Mouse (Mus musculus) heart, adult 8-10 months (tissue): ENCODE data around the gene Gm20716. TPM values are rescaled to one million over a fixed set of nuclear protein-coding genes. Genes with fewer than 3 reads are reported as not detected.
"Not testable (repeated sequence)": the region's sequence is repeated elsewhere in the genome, so short reads cannot be mapped to it uniquely, and the experiment has no call there.

Source experiments
- DNase-seq: peaks from one replicate; pipeline ENCODE4 v3.0.0; 2022; ENCODE audit warnings: low spot score
- microRNA-seq: library from miRNA; unstranded; fragments of <30 nt; microRNA quantifications from one replicate; pipeline ENCODE4 v1.2.0, GENCODE M21; 2022
- total RNA-seq, 4 experiments: library from RNA; stranded (reverse); gene quantifications; 2 replicates each; pipeline ENCODE4 v1.2.4; 2022

Gm20716 gene
- total RNA-seq, 4 experiments from 2014 or later = 16.1 to 23.2 (median 19.1) TPM

DNA sequence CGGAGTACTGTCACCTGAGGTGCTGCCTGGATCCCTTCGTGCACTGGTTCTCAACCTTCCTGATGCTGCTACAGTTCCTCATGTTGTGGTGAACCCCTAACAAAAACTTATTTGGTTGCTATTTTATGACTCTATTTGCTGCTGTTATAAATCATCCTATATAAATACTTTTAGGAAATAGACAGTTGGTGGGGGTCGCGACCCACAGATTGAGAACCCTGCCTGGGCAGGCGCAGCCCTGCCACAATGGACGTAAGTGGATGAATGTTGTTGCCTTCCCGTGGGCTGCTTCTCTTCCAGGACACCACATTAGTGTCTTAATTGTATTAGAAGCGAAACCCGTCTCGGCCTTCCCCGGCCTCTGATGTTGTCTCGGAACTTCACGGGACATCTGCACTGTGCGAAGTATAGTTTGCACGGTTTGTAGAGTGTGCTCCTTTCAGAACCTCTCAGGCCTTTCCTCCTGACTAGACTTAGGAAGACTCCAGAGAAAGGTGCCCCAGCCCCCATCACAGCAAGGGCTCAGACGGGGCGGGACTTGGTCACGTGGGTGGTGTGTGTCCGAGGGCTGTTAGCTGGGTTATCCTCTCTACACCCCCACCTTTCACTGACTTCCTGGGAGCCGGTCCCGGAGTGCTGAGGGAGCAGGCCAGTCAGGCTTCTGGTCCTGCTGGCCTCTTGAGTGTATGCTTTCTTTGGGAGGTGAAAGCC is 63.3 kb downstream of the Gm20716 start:
- no peak for DNase-seq

DNA sequence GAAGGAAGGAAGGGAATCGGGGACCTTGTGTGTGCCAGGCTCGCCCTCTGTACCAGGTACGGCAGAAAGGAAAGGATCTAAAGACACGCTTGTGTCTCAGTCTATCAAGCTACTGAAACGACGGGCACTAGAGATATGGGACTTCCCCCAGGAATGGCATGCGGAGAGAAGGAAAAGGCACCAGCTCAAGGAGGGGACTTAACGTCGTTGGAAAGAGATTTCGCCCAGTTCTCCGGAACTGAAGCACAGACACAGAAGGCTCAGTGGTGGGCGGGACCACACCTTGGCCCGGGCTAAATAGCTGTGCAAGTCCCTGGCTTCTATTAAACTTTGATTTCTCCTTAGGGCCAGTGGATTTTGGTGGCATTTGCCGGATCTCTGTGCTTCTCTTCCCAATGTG is 68.2 kb downstream of the Gm20716 start:
- DNase-seq = no peak

DNA sequence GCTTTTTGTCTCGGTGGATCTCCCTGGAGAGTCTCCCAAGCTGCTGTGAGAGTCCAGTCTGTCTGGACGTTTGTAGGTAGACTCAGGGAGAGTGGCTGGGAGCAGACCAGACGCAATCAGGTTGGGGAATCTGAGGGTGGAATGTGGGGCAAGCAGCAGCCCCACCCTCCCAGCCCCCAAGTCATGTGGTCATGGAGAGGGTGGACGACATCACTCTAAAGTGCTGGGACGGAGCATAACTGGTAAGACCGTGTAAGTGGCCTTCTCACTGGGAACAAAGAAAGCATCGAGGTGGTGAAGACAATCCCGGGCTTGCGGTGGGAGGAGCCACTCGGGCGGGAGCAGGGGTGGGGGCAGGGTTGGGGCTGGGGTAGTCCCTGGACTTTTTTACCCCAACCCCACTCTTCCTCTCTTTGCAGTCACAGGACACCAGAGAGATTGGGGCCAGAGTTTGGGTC is 68.6 kb downstream of the Gm20716 start:
- no peak for DNase-seq

DNA sequence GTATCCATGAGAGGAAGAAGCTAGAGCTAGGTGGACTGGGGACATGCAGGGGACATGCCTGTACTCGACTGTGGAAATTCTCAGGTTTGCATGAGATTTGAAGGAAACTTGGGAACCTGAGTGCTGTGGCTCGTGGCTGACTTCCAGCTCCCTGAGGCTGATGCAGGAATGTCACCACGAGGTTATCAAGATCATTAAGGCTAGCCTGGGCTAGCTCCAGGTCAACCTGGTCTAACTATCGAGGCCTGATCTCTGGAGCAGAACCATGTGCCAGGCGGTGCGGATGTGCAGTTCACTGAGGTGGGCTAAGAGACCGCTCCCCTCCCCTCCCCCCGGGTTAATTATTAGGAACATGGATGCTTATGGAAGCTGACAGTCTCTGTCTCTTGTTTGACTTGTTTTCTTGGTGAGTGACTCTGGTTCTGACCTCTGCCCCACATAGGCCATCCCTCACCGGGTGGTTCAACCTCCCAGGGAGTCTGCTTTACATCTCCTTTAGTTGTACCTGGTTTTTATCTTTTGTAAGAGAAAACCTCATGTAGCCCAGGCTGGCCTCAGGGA is 69.7 kb downstream of the Gm20716 start:
- DNase-seq = no peak

DNA sequence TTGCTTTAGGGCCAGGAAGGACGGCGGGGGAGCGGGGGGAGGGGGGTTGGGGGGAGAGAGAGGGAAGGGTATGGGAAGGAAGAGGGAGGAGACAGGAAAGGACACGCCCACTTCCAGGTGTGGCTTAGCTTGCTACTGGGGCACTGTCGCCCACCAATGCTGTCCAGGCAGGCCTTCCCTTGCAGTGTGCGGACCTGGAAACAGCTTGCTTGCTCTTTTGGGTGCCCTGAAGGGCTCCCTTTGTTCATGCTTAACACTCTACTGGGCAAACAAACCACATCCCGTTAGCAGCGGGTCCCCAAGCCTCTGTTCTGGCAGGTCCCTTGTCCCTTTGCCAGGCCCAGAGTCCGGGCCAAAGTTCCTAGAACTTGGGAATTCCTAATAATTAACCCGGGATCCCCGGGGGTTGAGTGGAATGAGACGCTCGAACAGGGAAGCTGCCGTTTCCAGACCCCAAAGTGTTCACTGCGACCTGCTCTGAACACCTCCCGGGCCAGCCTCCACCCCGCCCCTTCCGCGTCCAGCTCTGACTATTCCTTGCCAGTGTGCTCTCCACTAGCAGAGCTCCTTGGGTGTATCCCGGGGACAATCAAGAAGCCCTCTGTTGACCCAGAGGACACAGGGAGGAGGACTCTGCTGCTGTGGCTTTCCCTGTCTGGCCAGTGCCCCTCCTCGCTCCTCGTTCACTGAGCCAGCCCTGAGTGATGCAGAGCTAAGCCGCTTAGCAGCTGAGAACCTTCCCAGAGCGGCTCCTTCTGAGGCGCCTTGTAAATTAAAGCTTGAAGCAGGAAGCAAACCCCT is 71.1 kb downstream of the Gm20716 start:
- no peak for DNase-seq

DNA sequence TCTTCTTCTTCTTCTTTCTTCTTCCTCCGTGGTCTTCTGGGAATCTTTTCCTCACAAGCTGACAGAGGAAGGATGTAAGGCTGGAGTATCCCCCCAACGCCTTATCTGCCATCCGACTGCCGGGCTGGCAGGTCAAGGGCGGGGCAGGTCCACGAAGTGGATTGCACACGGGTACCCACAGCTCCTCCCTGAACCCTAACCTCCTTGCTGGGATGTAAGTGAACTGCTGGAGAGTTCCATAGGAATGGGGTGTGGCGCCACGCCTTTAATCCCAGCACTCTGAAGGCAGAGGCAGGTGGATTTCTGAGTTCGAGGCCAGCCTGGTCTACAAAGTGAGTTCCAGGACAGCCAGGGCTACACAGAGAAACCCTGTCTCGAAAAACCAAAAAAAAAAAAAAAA is 72.2 kb downstream of the Gm20716 start:
- DNase-seq = not testable (repeated sequence)

DNA sequence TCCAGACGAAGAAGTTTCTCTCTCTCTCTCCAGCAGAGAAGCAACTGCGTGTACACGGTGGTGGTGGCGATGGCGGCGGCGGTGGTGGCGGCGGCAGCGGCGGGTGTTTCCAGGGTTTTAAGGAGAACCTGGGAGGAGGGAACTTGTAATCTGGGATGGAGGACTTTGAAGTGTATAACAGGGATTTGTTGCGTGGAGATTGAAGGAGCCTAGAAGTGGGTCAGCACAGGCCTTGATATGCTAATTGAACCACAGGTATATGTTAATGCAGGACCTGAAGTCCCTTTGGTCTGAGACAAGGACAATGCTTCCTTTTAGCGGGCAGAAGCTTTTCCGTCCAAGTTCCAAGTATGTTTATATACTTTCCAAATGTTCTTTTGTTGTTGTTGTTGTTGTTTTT is 73.8 kb downstream of the Gm20716 start:
- DNase-seq = no peak

DNA sequence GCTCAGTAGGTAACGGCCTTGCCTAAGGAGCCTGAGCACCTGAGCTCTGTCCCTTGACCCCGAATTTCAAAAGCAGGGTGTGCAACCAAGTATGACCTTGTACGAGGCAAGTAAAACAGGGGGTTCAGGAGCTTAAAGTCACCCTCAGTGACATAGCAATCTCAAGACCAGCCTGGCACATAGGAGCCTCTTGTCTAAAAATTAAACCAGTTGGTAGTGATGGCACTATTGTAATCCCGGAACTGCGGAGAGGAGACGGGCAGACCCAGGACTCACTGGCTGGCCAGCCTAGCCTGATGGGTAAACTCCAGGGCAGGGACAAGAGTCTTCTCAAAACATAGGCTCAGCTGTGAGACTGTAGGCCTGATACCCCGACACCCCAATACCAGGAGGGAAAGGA is 74.5 kb downstream of the Gm20716 start:
- DNase-seq = no peak

DNA sequence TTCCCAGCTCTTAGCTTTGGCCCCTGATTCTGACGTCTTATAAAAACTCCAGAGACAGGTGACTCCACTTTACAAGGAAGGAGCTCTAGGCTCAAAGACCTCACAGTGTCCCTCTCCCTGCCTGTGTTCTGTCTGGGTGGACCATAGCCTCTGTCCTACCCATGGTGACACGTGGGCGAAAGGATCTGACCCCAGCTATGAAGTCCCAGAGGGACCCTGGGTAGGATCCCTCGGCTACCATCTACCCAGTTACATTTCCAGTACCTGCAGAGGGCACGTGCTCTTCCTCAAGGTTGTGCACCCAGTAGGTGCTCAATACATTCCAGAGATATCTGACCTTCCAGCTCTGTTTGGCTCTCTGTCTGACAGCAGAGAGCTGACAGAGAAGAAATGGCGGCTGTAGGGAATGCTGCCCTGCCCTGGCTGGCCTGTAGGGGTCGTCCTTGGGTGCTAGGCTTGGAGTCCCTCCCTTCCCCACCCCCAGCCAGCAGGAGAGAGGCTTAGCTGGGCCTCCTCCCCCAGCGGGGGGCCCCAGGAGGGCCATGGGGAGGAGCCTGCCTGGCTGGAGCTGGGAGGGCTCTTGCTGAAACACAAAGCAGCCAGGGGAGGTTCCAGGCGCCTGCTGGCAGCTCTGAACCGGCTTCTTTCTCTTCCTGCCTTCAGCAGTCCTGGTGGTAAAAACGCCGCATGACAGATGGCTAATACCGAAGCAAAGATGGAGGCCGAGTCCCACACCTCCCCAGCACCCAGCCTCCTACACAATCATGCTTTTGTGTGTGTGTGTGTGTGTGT is 75.9 kb downstream of the Gm20716 start:
- DNase-seq = peak; percentile 13

DNA sequence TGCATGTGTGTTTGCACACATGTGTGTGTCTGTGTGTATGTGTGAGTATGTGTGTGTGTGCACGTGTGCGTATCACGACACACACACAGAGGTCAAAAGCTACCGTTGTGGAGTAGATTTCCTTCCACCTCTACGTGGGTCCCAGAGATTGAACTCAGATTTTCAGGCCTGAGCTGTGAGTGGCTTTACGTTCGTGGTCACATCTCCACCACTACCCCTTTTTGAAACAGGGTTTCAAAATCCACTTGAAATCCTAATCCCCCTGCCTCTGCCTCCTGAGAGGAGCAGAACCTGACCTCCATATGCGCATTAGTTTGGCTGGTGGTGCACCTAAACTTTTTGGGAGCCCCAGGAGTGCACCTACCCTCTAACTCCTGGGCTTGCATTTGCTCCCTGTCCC is 80.9 kb downstream of the Gm20716 start:
- no peak for DNase-seq

DNA sequence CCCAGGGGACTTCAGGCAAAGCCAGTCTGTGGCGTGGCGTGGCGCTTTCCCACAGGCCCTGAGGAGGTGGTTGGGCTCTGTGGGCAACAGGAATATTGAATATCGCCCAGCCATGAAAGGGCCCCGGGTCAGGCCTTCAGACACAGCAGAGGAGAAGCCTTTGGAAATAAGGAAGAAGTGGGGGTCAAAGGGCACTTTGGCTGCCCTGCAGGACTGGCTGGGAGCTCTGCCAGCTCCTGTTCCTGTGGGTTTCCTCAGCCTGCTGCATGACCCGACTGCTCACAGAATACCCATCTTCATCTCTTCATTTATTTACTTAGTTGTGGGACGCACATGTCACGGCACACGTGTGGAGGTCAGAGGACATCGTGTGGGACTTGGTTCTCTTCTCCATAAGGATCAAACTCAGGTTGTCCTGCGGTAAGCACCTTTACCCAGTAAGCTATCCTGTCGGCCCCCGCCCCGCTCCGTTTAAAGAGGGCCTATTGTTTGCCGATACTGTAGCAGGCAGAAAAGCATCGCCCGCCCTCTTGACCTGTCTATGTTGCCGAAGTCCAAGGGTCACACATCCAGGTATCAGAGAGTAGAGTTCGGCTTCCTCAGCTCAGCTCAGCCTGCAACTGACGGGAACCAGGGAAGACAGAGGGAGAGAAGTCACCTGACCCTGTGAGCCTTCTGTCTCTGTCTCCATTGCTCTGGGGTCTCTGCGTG is 82.3 kb downstream of the Gm20716 start:
- DNase-seq = no peak

DNA sequence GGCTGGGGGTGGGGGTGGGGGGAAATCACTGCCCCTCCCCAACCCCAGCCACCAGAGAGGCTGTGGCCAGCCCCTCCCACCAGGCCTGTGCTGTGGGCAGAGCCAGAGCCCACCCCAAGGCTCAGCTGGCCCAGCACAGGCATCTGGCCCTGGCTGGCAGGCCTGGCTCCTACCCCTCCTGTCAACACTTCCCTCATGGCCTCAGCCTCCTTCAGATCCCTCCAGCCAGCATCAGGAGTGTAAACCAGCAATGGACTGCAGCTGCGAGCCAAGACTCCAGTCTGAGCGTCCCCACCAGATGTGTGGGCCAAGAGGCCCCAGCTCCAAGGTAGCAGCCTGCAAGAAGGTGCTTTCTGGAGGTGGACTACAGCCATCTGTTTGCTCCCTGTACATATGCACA is 84.7 kb downstream of the Gm20716 start:
- DNase-seq = no peak

DNA sequence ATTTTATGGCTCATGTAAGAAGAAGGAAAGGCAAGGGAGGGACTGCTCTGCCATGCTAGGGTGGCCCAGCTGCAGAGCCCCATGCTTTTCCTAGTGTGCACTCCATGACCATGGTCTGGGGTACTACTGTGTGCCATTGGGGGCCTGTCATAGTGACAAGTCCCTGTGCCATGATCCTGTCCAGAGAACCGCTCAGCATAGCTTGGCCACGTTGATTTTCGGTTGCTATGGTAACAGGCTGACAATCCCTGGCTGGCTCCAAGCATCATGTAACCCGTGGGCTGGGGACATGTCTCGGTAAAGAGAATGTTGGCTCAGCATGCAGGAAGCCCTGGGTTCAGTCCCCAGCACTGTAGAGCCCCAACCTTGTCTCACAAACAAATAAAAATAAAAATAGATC is 86.4 kb downstream of the Gm20716 start:
- DNase-seq = no peak

DNA sequence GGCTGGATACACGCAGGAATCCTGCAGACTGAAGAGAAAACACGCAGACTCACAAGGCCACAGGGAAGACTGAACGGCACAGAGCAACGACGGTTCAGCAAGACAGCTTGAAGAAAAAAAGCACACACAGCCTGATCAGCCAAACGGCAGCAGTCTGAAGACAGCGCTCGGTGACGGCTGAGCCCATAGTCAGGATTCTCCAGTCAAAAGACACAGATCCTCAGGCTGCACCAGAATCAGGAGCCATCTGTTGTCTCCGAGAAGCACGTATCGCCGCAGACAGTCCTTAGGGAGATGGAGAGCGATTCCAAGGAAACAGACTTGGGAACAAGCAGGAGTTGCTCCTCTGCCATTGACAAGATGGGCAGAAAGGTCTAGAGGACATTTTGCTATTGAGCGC is 93.0 kb downstream of the Gm20716 start:
- DNase-seq = no peak

Small RNA genes within 50 kb of the gene (microRNA-seq; reads per million reads assigned to microRNA genes)
- not detected for gene Gm24561

Other genes with a start within 250 kb of the Gm20716 start
- under 1 TPM; 0.25 to 0.66 (median 0.53) TPM for gene Ripor3, start 219.7 kb downstream of the Gm20716 start, total RNA-seq
- 1 to 10 TPM; 2.3 to 2.9 (median 2.5) TPM for gene Pard6b, start 149.4 kb downstream of the Gm20716 start, total RNA-seq
- gene Adnp, start 23.3 kb downstream of the Gm20716 start, total RNA-seq = 10 to 100 TPM; 23.1 to 24.3 (median 23.7) TPM
- 10 to 100 TPM; 63.2 to 95.5 (median 78.2) TPM for gene Dpm1, start 227 bp upstream of the Gm20716 start, total RNA-seq
- gene Mocs3, start 258 bp upstream of the Gm20716 start, total RNA-seq = 1 to 10 TPM; 7.3 to 9.7 (median 7.8) TPM
- gene Kcng1, start 51.4 kb upstream of the Gm20716 start, total RNA-seq = not detected